Mouse (Mus musculus): ENCODE measurements around the gene Fblim1. TPM values are rescaled to one million over a fixed set of nuclear protein-coding genes. Genes with fewer than 3 reads are reported as not detected.
A peak's percentile ranks its signal among the peaks of the same experiment; 100 is the strongest.

Gene Fblim1
- polyA plus RNA-seq (2011; ENCODE audit: insufficient read depth, insufficient read length, low replicate concordance, missing spikeins), result 1.2 and 9.3 TPM in 2 replicates

- no peak within 1 kb of the TSS for H3K4me3 ChIP-seq (replicated peaks; ENCODE audit: control insufficient read depth, low read depth, low read length)
- TF ChIP-seq CTCF (IDR thresholded peaks at IDR 0.05; ENCODE audit: control insufficient read depth, insufficient read depth, low read length) (no peak), POLR2A (IDR thresholded peaks at IDR 0.05; ENCODE audit: borderline replicate concordance, control insufficient read depth, low read depth, low read length) (no peak)
- WGBS, result 75% methylated on average over 11 of the region's 11 CpGs
- peak within 1 kb of the TSS; percentile 12; the same call in 1 of the 2 replicates for H3K27ac ChIP-seq (ENCODE audit: control insufficient read depth, insufficient read depth, low read depth, low read length, poor library complexity)
- no peaks in the 10 kb centered on the region; the same call in 1 of the 2 replicates for H3K4me1 ChIP-seq (ENCODE audit: control insufficient read depth, insufficient read depth, low read length)
Measured at GRCm38 (mm10) chr4:141605861-141606260, at the start of gene Fblim1. Gene Fblim1 (minus strand): TSS chr4:141606096.

GRCm38 (mm10) chr4:141654509-141654908, 48.6 kb upstream of the Fblim1 start:
- Histone ChIP-seq H3K4me3 (replicated peaks; ENCODE audit: control insufficient read depth, low read depth, low read length) (no peak overlapping the region), H3K4me1 (ENCODE audit: control insufficient read depth, insufficient read depth, low read length) (peaks cover 1% of the 10 kb centered on the region; the same call in 1 of the 2 replicates), H3K27ac (ENCODE audit: control insufficient read depth, insufficient read depth, low read depth, low read length, poor library complexity) (no peak overlapping the region)
- TF ChIP-seq CTCF (IDR thresholded peaks at IDR 0.05; ENCODE audit: control insufficient read depth, insufficient read depth, low read length) (no peak), POLR2A (IDR thresholded peaks at IDR 0.05; ENCODE audit: borderline replicate concordance, control insufficient read depth, low read depth, low read length) (no peak)
- 81% methylated on average over 6 of the region's 6 CpGs for WGBS

- 83% methylated on average over 13 of the region's 13 CpGs for WGBS
- no peak for TF ChIP-seq POLR2A (IDR thresholded peaks at IDR 0.05; ENCODE audit: borderline replicate concordance, control insufficient read depth, low read depth, low read length)
- TF ChIP-seq CTCF (IDR thresholded peaks at IDR 0.05; ENCODE audit: control insufficient read depth, insufficient read depth, low read length), result no peak
- no peak overlapping the region for H3K27ac ChIP-seq (ENCODE audit: control insufficient read depth, insufficient read depth, low read depth, low read length, poor library complexity)
- H3K4me1 ChIP-seq (ENCODE audit: control insufficient read depth, insufficient read depth, low read length), result peaks cover 1% of the 10 kb centered on the region; the same call in 1 of the 2 replicates
- no peak overlapping the region for H3K4me3 ChIP-seq (replicated peaks; ENCODE audit: control insufficient read depth, low read depth, low read length)
Measured at GRCm38 (mm10) chr4:141653813-141654212, 47.9 kb upstream of the Fblim1 start.

GRCm38 (mm10) chr4:141653044-141653443, 47.1 kb upstream of the Fblim1 start:
- TF ChIP-seq CTCF (IDR thresholded peaks at IDR 0.05; ENCODE audit: control insufficient read depth, insufficient read depth, low read length) (no peak), POLR2A (IDR thresholded peaks at IDR 0.05; ENCODE audit: borderline replicate concordance, control insufficient read depth, low read depth, low read length) (no peak)
- no peak overlapping the region for H3K27ac ChIP-seq (ENCODE audit: control insufficient read depth, insufficient read depth, low read depth, low read length, poor library complexity)
- 37% methylated on average over 8 of the region's 8 CpGs for WGBS
- H3K4me1 ChIP-seq (ENCODE audit: control insufficient read depth, insufficient read depth, low read length), result peaks cover 1% of the 10 kb centered on the region; the same call in 1 of the 2 replicates
- H3K4me3 ChIP-seq (replicated peaks; ENCODE audit: control insufficient read depth, low read depth, low read length), result no peak overlapping the region

- WGBS, result 90% methylated on average over 10 of the region's 10 CpGs
- Histone ChIP-seq H3K4me3 (replicated peaks; ENCODE audit: control insufficient read depth, low read depth, low read length) (no peak overlapping the region), H3K27ac (ENCODE audit: control insufficient read depth, insufficient read depth, low read depth, low read length, poor library complexity) (no peak overlapping the region), H3K4me1 (ENCODE audit: control insufficient read depth, insufficient read depth, low read length) (peaks cover 1% of the 10 kb centered on the region; the same call in 1 of the 2 replicates)
- TF ChIP-seq POLR2A (IDR thresholded peaks at IDR 0.05; ENCODE audit: borderline replicate concordance, control insufficient read depth, low read depth, low read length) (no peak), CTCF (IDR thresholded peaks at IDR 0.05; ENCODE audit: control insufficient read depth, insufficient read depth, low read length) (no peak)
Measured at GRCm38 (mm10) chr4:141651944-141652343, 46.0 kb upstream of the Fblim1 start.

- 84% methylated on average over 6 of the region's 6 CpGs for WGBS
- no peak overlapping the region for H3K27ac ChIP-seq (ENCODE audit: control insufficient read depth, insufficient read depth, low read depth, low read length, poor library complexity)
- no peak for TF ChIP-seq CTCF (IDR thresholded peaks at IDR 0.05; ENCODE audit: control insufficient read depth, insufficient read depth, low read length)
- no peak for TF ChIP-seq POLR2A (IDR thresholded peaks at IDR 0.05; ENCODE audit: borderline replicate concordance, control insufficient read depth, low read depth, low read length)
- H3K4me3 ChIP-seq (replicated peaks; ENCODE audit: control insufficient read depth, low read depth, low read length), result no peak overlapping the region
- H3K4me1 ChIP-seq (ENCODE audit: control insufficient read depth, insufficient read depth, low read length), result no peaks in the 10 kb centered on the region; the same call in 1 of the 2 replicates
Measured at GRCm38 (mm10) chr4:141651286-141651685, 45.4 kb upstream of the Fblim1 start.

- Histone ChIP-seq H3K27ac (ENCODE audit: control insufficient read depth, insufficient read depth, low read depth, low read length, poor library complexity) (no peak overlapping the region), H3K4me3 (replicated peaks; ENCODE audit: control insufficient read depth, low read depth, low read length) (no peak overlapping the region), H3K4me1 (ENCODE audit: control insufficient read depth, insufficient read depth, low read length) (no peaks in the 10 kb centered on the region)
- TF ChIP-seq CTCF (IDR thresholded peaks at IDR 0.05; ENCODE audit: control insufficient read depth, insufficient read depth, low read length) (no peak), POLR2A (IDR thresholded peaks at IDR 0.05; ENCODE audit: borderline replicate concordance, control insufficient read depth, low read depth, low read length) (no peak)
- 79% methylated on average over 6 of the region's 6 CpGs for WGBS
Measured at GRCm38 (mm10) chr4:141649244-141649643, 43.3 kb upstream of the Fblim1 start.

GRCm38 (mm10) chr4:141648262-141648661, 42.4 kb upstream of the Fblim1 start:
- Histone ChIP-seq H3K4me1 (ENCODE audit: control insufficient read depth, insufficient read depth, low read length) (no peaks in the 10 kb centered on the region), H3K27ac (ENCODE audit: control insufficient read depth, insufficient read depth, low read depth, low read length, poor library complexity) (no peak overlapping the region), H3K4me3 (replicated peaks; ENCODE audit: control insufficient read depth, low read depth, low read length) (no peak overlapping the region)
- WGBS, result 81% methylated on average over 5 of the region's 5 CpGs
- no peak for TF ChIP-seq CTCF (IDR thresholded peaks at IDR 0.05; ENCODE audit: control insufficient read depth, insufficient read depth, low read length)
- no peak for TF ChIP-seq POLR2A (IDR thresholded peaks at IDR 0.05; ENCODE audit: borderline replicate concordance, control insufficient read depth, low read depth, low read length)

GRCm38 (mm10) chr4:141647187-141647586, 41.3 kb upstream of the Fblim1 start:
- 88% methylated on average over 3 of the region's 3 CpGs for WGBS
- Histone ChIP-seq H3K27ac (ENCODE audit: control insufficient read depth, insufficient read depth, low read depth, low read length, poor library complexity) (no peak overlapping the region), H3K4me3 (replicated peaks; ENCODE audit: control insufficient read depth, low read depth, low read length) (no peak overlapping the region), H3K4me1 (ENCODE audit: control insufficient read depth, insufficient read depth, low read length) (no peaks in the 10 kb centered on the region)
- no peak for TF ChIP-seq POLR2A (IDR thresholded peaks at IDR 0.05; ENCODE audit: borderline replicate concordance, control insufficient read depth, low read depth, low read length)
- no peak for TF ChIP-seq CTCF (IDR thresholded peaks at IDR 0.05; ENCODE audit: control insufficient read depth, insufficient read depth, low read length)

Measured in bone marrow, adult 2 months (tissue).